Mouse (Mus musculus) forebrain, embryonic 16.5 days (tissue): ENCODE results near the gene Elk3. TPM values are rescaled to one million over a fixed set of nuclear protein-coding genes. Genes with fewer than 3 reads are reported as not detected.
"Not testable (repeated sequence)": the region's sequence is repeated elsewhere in the genome, so short reads cannot be mapped to it uniquely, and the experiment has no call there.

Source experiments
- ATAC-seq: fragments of 200-750 bp; cut with Nextera tagmentation; 2 replicates; pipeline ENCODE4 v1.8.0; 2017; ENCODE audit warnings: mild to moderate bottlenecking, moderate library complexity
- H3K27ac ChIP-seq: fragments of 300-500 bp; sonication (generic); 2 replicates; pipeline ENCODE4 v1.5.1; 2014; ENCODE audit warnings: low read length, control low read depth
- H3K27me3 ChIP-seq: fragments of 300-500 bp; sonication (generic); replicated peaks from 2 replicates; pipeline ENCODE4 v1.6.1; 2014; ENCODE audit warnings: low read length; ENCODE audit not compliant: control insufficient read depth, insufficient read depth
- H3K36me3 ChIP-seq: fragments of 300-500 bp; sonication (generic); 2 replicates; pipeline ENCODE4 v1.6.1; 2014; ENCODE audit not compliant: control insufficient read depth, insufficient read depth
- H3K4me1 ChIP-seq: fragments of 300-500 bp; sonication (generic); replicated peaks from 2 replicates; pipeline ENCODE4 v1.6.1; 2014; ENCODE audit warnings: low read length; ENCODE audit not compliant: control insufficient read depth, insufficient read depth
- H3K4me2 ChIP-seq: fragments of 300-500 bp; sonication (generic); 2 replicates; pipeline ENCODE4 v1.6.1; 2014; ENCODE audit warnings: mild to moderate bottlenecking, low read length, control low read depth
- H3K4me3 ChIP-seq: fragments of 300-500 bp; sonication (generic); replicated peaks from 2 replicates; pipeline ENCODE4 v1.5.1; 2014; ENCODE audit warnings: mild to moderate bottlenecking, low read length, control low read depth
- H3K9ac ChIP-seq: fragments of 300-500 bp; sonication (generic); replicated peaks from 2 replicates; pipeline ENCODE4 v1.6.1; 2014; ENCODE audit warnings: low read depth, low read length, control low read depth
- H3K9me3 ChIP-seq: fragments of 300-500 bp; sonication (generic); 2 replicates; pipeline ENCODE4 v1.6.1; 2016; ENCODE audit warnings: low read length; ENCODE audit not compliant: control insufficient read depth
- WGBS: fragments of 180-500 bp; shearing (Covaris S2); extraction: QIAGEN DNeasy Blood & Tissue Kit; methylation state at CpG from one replicate; pipeline ENCODE4 v1.1.7; 2014; 5-methylcytosine and 5-hydroxymethylcytosine counted together
- polyA plus RNA-seq: library from polyadenylated mRNA; unstranded; fragments of >200 nt; fragmentation: Nextera tagmentation; extraction: Ambion mirVana; gene quantifications from 2 replicates; pipeline ENCODE4 v1.2.1, GENCODE M21; 2015

Elk3 gene
- polyA plus RNA-seq = 6.6 and 9.8 TPM in 2 replicates

GRCm38 (mm10) chr10:93310721-93311411, at the start of gene Elk3:
TSS of gene Elk3 (minus strand) at chr10:93311135.
- ATAC-seq = peak; percentile 77
- WGBS = under 1% methylated on average over 38 of the region's 53 CpGs

DNA sequence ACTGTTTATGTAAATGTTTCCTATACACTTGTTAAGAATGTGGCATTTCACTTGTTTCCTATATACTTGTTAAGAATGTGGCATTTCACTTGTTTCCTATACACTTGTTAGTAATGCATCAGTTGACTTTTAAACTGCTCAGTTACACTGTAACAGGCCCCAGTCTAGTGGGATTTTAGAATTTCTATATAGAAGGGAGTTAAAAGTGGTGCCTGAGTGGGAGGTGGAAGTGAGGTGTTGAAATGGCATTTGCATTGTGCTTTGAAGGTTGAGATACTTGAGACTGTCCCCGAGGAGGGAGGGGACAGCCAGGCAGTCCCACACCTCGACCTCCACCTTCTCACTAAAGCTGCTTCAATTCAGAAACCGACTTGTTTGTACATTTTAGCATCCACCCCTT, 49.7 kb upstream of the Elk3 start:
- Histone ChIP-seq H3K36me3 (no peaks in the 10 kb centered on the region), H3K9ac (no peak overlapping the region), H3K4me1 (peaks cover 6% of the 10 kb centered on the region), H3K4me2 (no peak overlapping the region), H3K4me3 (no peak overlapping the region), H3K9me3 (no peaks in the 10 kb centered on the region), H3K27ac (no peak overlapping the region), H3K27me3 (no peaks in the 10 kb centered on the region)
- 51% methylated on average over 3 of the region's 3 CpGs for WGBS
- ATAC-seq = no peak

More at GRCm38 (mm10) chr10:93310721-93311411, at the start of gene Elk3:
- Histone ChIP-seq H3K27ac (peak within 1 kb of the TSS; percentile 27), H3K36me3 (no peaks in the 10 kb centered on the region), H3K4me1 (peaks cover 20% of the 10 kb centered on the region), H3K9me3 (0 out of 2 replicates have a peak, but pooled peaks cover 2% of the 10 kb centered on the region), H3K27me3 (peaks cover 10% of the 10 kb centered on the region; the same call in 1 of the 2 replicates), H3K4me3 (peak within 1 kb of the TSS; percentile 55), H3K4me2 (peak within 1 kb of the TSS; percentile 100), H3K9ac (peak within 1 kb of the TSS; percentile 62)

DNA sequence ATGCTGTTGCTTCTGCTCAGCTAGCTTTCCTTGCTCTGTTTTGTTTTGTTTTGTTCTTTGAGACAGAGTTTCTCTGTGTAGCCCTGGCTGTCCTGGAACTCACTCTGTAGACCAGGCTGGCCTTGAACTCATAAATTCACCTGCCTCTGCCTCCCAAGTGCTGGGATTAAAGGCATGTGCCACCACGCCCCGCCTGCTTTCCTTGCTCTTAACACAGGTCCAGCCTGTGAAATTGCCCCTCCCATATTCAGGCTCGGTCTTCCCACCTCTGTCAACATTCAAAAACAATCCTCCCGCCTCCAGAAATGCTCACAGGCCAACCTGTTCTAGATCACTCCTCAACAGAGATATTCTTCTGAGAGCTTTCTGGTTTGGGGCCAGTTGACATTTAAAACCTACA, 49.3 kb upstream of the Elk3 start:
- not testable (repeated sequence) for H3K4me3 ChIP-seq, H3K27ac ChIP-seq
- 78% methylated on average over 4 of the region's 4 CpGs for WGBS

GRCm38 (mm10) chr10:93359339-93359863, 48.5 kb upstream of the Elk3 start:
- Histone ChIP-seq H3K36me3 (no peaks in the 10 kb centered on the region), H3K4me2 (no peak overlapping the region), H3K9ac (no peak overlapping the region), H3K9me3 (no peaks in the 10 kb centered on the region), H3K4me3 (no peak overlapping the region), H3K27me3 (no peaks in the 10 kb centered on the region), H3K27ac (no peak overlapping the region), H3K4me1 (peaks cover 9% of the 10 kb centered on the region; the same call in 1 of the 2 replicates)
- 76% methylated on average over 7 of the region's 7 CpGs for WGBS
- ATAC-seq = no peak

More for the DNA sequence above, 49.3 kb upstream of the Elk3 start:
- H3K9me3 ChIP-seq, ATAC-seq, H3K4me2 ChIP-seq, H3K27me3 ChIP-seq, H3K9ac ChIP-seq, H3K36me3 ChIP-seq, H3K4me1 ChIP-seq: not testable (repeated sequence)

DNA sequence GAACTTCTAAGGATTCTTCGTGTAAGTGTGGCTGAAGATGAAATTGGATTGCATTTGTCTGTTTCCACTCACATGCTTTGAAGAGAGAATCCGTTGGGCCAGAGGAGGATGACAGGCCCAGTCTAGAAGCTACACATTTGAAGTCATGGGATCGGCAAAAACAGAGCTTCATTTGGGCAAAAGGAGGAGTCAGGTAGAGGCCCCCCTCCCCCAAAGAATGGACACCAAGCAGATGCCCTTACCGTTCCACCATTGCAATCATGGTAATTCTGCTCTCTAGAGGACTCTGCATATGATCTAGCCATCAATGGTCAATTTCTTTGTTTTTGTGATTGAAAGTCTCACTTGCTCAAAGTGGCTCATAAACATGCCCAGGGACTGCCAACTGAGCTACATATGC, 47.9 kb upstream of the Elk3 start:
- WGBS = 82% methylated on average over 4 of the region's 4 CpGs
- H3K4me1 ChIP-seq = peaks cover 7% of the 10 kb centered on the region; the same call in 1 of the 2 replicates
- H3K4me2 ChIP-seq = no peak overlapping the region
- no peaks in the 10 kb centered on the region for H3K27me3 ChIP-seq
- H3K27ac ChIP-seq = no peak overlapping the region
- no peak overlapping the region for H3K4me3 ChIP-seq
- ATAC-seq = no peak
- no peaks in the 10 kb centered on the region for H3K36me3 ChIP-seq
- no peak overlapping the region for H3K9ac ChIP-seq
- no peaks in the 10 kb centered on the region for H3K9me3 ChIP-seq

GRCm38 (mm10) chr10:93357162-93357561, 46.2 kb upstream of the Elk3 start:
- ATAC-seq = no peak
- Histone ChIP-seq H3K36me3 (no peaks in the 10 kb centered on the region), H3K4me2 (no peak overlapping the region), H3K9ac (no peak overlapping the region), H3K4me1 (peaks cover 7% of the 10 kb centered on the region; the same call in 1 of the 2 replicates), H3K27ac (no peak overlapping the region), H3K27me3 (no peaks in the 10 kb centered on the region), H3K4me3 (no peak overlapping the region), H3K9me3 (no peaks in the 10 kb centered on the region)
- 94% methylated on average over 5 of the region's 5 CpGs for WGBS

- no peak overlapping the region for H3K4me3 ChIP-seq
- no peak overlapping the region for H3K27ac ChIP-seq
- peaks cover 7% of the 10 kb centered on the region; the same call in 1 of the 2 replicates for H3K4me1 ChIP-seq
- H3K27me3 ChIP-seq = no peaks in the 10 kb centered on the region
- no peak overlapping the region for H3K4me2 ChIP-seq
- ATAC-seq = no peak
- H3K9ac ChIP-seq = no peak overlapping the region
- 91% methylated on average over 9 of the region's 9 CpGs for WGBS
- no peaks in the 10 kb centered on the region for H3K9me3 ChIP-seq
- H3K36me3 ChIP-seq = no peaks in the 10 kb centered on the region
Observed at GRCm38 (mm10) chr10:93356122-93356521, 45.2 kb upstream of the Elk3 start.

GRCm38 (mm10) chr10:93355276-93355927, 44.5 kb upstream of the Elk3 start:
- no peak for ATAC-seq
- H3K27me3 ChIP-seq = no peaks in the 10 kb centered on the region
- no peak overlapping the region for H3K4me3 ChIP-seq
- 46% methylated on average over 8 of the region's 8 CpGs for WGBS
- no peak overlapping the region for H3K27ac ChIP-seq
- H3K4me1 ChIP-seq = peaks cover 7% of the 10 kb centered on the region; the same call in 1 of the 2 replicates
- H3K9ac ChIP-seq = no peak overlapping the region
- no peaks in the 10 kb centered on the region for H3K9me3 ChIP-seq
- H3K4me2 ChIP-seq = no peak overlapping the region
- no peaks in the 10 kb centered on the region for H3K36me3 ChIP-seq

GRCm38 (mm10) chr10:93353545-93354326, 42.8 kb upstream of the Elk3 start:
- no peak for ATAC-seq
- 93% methylated on average over 10 of the region's 10 CpGs for WGBS
- H3K4me2 ChIP-seq = no peak overlapping the region
- no peak overlapping the region for H3K4me3 ChIP-seq
- H3K4me1 ChIP-seq = 0 out of 2 replicates have a peak, but pooled peaks cover 3% of the 10 kb centered on the region
- H3K27me3 ChIP-seq = no peaks in the 10 kb centered on the region
- no peaks in the 10 kb centered on the region for H3K36me3 ChIP-seq
- no peaks in the 10 kb centered on the region for H3K9me3 ChIP-seq
- no peak overlapping the region for H3K27ac ChIP-seq
- H3K9ac ChIP-seq = no peak overlapping the region
